Mouse (Mus musculus) left cerebral cortex, postnatal 25 days (tissue): ENCODE data around the gene Ints7. TPM values are rescaled to one million over a fixed set of nuclear protein-coding genes. Genes with fewer than 3 reads are reported as not detected.
A peak's percentile ranks its signal among the peaks of the same experiment; 100 is the strongest.

Experiments used
- DNase-seq, 2 experiments: peaks; one replicate each; pipeline ENCODE4 v3.0.0; 2022; ENCODE audit warnings: low spot score in 2 of 2, mixed read lengths in 1 of 2
- intact Hi-C: fragments of 180-260 bp; cut with DNase I; formaldehyde crosslinking; loops from one replicate; pipeline ENCODE4 v1.15.1; 2025
- total RNA-seq, 2 experiments: library from RNA; stranded (reverse); gene quantifications; 2 replicates each; pipeline ENCODE4 v1.2.3; 2021

The Ints7 gene
- total RNA-seq, 2 experiments from 2014 or later: 34.5 to 34.9 TPM

- DNase-seq: no peak
- intact Hi-C loops: no loop called here
Measured at GRCm38 (mm10) chr1:191621096-191621495, 45.7 kb downstream of the Ints7 start.

- DNase-seq: peak; percentile 38 to 75
- intact Hi-C loops: no loop called here
Measured at GRCm38 (mm10) chr1:191622801-191623200, 47.4 kb downstream of the Ints7 start.

GRCm38 (mm10) chr1:191624492-191624891 is 49.1 kb downstream of the Ints7 start:
- no peak for DNase-seq
- intact Hi-C loops: no loop called here

- intact Hi-C loops: no loop called here
- no peak for DNase-seq
Measured at GRCm38 (mm10) chr1:191625026-191625425, 49.6 kb downstream of the Ints7 start.

GRCm38 (mm10) chr1:191625620-191626019 is 50.2 kb downstream of the Ints7 start:
- intact Hi-C loops: no loop called here

GRCm38 (mm10) chr1:191628457-191629169 is 53.2 kb downstream of the Ints7 start:
- intact Hi-C loops: no loop called here
- no peak for DNase-seq

More at GRCm38 (mm10) chr1:191625620-191626019, 50.2 kb downstream of the Ints7 start:
- DNase-seq: no peak

GRCm38 (mm10) chr1:191629170-191629636 is 53.8 kb downstream of the Ints7 start:
- intact Hi-C loops: no loop called here
- DNase-seq: no peak

- intact Hi-C loops: no loop called here
- DNase-seq: no peak
Measured at GRCm38 (mm10) chr1:191632511-191633095, 57.2 kb downstream of the Ints7 start.

- no peak for DNase-seq
- intact Hi-C loops: no loop called here
Measured at GRCm38 (mm10) chr1:191634116-191634515, 58.7 kb downstream of the Ints7 start.

- intact Hi-C loops: no loop called here
- DNase-seq: peak in 1 of 2 experiments; percentile 77
Measured at GRCm38 (mm10) chr1:191638404-191638803, 63.0 kb downstream of the Ints7 start.

- intact Hi-C loops: loop anchor here (1.0 kb wide), 1 partner anchor 29 kb away; no protein-coding TSS in a partner anchor
- peak; percentile 25 to 86 for DNase-seq
Measured at GRCm38 (mm10) chr1:191639200-191639807, 63.9 kb downstream of the Ints7 start.

- intact Hi-C loops: no loop called here
- DNase-seq: no peak
Measured at GRCm38 (mm10) chr1:191640146-191640545, 64.7 kb downstream of the Ints7 start.

- intact Hi-C loops: no loop called here
- no peak for DNase-seq
Measured at GRCm38 (mm10) chr1:191640848-191641247, 65.4 kb downstream of the Ints7 start.

- no peak for DNase-seq
- intact Hi-C loops: no loop called here
Measured at GRCm38 (mm10) chr1:191641438-191641837, 66.0 kb downstream of the Ints7 start.

GRCm38 (mm10) chr1:191642903-191643302 is 67.5 kb downstream of the Ints7 start:
- intact Hi-C loops: no loop called here
- DNase-seq: no peak

- DNase-seq: no peak
- intact Hi-C loops: no loop called here
Measured at GRCm38 (mm10) chr1:191645921-191646320, 70.5 kb downstream of the Ints7 start.

GRCm38 (mm10) chr1:191647590-191647989 is 72.2 kb downstream of the Ints7 start:
- intact Hi-C loops: no loop called here
- DNase-seq: no peak

- intact Hi-C loops: no loop called here
- no peak for DNase-seq
Measured at GRCm38 (mm10) chr1:191659441-191659840, 84.0 kb downstream of the Ints7 start.

- no peak for DNase-seq
- intact Hi-C loops: loop anchor here (5.0 kb wide), 1 partner anchor 56 kb away; the partner anchor contains the start of gene Lpgat1
Measured at GRCm38 (mm10) chr1:191661019-191661796, 85.8 kb downstream of the Ints7 start.
